Mouse (Mus musculus) heart, postnatal 0 days (tissue): ENCODE data around the gene Sebox.

Experiments used
- CTCF ChIP-seq: IDR thresholded peaks from 2 replicates; pipeline ENCODE4 v1.5.1; 2016; ENCODE audit warnings: antibody characterized with exemption, control low read depth, low read depth
- EP300 ChIP-seq: IDR thresholded peaks from 2 replicates; pipeline ENCODE4 v1.6.1; 2016; ENCODE audit warnings: antibody characterized with exemption, low read depth

DNA sequence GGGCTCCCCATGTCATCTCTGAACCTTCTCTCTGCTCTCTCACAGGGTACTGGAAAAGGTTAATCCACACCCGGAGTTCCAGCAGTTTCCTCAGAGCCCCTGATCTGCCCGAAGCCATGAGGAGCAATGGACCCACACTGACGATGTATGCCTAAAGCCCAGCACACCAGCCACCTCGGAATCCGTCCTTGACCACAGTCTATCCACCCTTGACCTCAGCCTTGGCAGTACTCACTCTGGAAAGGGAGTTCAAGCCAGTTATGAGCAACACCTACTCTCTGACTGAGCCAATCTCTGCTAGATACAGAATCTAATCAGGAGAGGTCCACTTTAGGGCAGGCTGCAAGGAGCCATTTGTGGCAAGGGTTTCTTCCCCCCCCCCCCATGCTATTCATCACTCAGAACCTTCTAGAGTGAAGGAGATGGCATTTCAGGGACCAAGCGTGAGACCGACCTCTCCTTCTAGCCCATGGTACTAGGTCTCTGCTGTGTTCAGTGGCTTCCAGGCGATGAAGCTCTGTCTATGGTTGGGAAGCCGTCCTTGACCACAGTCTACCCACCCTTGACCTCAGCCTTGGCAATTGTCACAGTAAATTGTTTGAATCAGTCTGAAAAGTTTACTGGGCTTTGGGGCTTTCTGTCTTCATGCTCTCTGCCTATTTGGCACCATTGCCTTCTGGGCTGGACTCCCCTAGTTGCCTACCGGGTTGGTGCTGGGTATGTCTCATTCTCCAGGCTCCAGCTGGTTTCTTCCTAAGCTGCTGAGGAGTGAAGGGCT, 31.7 kb upstream of the Sebox start:
- no peak for TF ChIP-seq CTCF
- TF ChIP-seq EP300: no peak
